Mouse (Mus musculus) bone marrow macrophage, adult 2 months (primary cell): ENCODE results near the gene Gng7.

Experiments used
- CTCF ChIP-seq: IDR thresholded peaks from 2 replicates; pipeline ENCODE4 v1.5.1; 2012; ENCODE audit warnings: low read depth, mild to moderate bottlenecking, low read length, moderate library complexity
- POLR2A ChIP-seq: IDR thresholded peaks from 2 replicates; pipeline ENCODE4 v1.6.1; 2012; ENCODE audit warnings: mild to moderate bottlenecking, low read depth, low read length, borderline replicate concordance

- TF ChIP-seq CTCF (no peak), POLR2A (no peak)
Measured at GRCm38 (mm10) chr10:81036251-81036650, 21.5 kb upstream of the Gng7 start.
